Mouse (Mus musculus) MEL-GATA-1-ER (cell line): ENCODE measurements around the gene Rpl29.

Source experiments
- DNase-seq: peaks from one replicate; pipeline ENCODE4 v3.0.0-alpha.2; 2012; ENCODE audit warnings: low read depth; ENCODE audit errors: extremely low read depth

Gene Rpl29

DNA sequence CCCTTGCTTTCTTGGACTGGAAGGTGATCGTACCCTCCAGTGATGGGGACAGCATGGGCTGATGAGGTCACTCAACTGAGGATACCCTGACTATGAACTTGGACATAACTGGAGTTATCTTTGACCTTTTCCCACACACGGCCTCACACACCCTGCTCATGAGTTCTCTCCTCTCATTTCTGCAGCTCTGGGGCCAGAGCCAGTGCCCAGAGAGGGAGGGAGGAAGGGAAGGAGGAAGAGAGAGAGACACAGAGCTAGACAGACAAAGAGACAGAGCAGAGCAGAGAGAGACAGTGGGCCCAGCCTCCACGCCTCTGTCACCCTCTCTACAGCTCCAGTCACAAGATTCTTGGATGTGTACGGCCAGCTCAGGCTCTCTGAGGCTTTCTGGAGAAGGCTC, 43.1 kb downstream of the Rpl29 start:
- no peak for DNase-seq

DNA sequence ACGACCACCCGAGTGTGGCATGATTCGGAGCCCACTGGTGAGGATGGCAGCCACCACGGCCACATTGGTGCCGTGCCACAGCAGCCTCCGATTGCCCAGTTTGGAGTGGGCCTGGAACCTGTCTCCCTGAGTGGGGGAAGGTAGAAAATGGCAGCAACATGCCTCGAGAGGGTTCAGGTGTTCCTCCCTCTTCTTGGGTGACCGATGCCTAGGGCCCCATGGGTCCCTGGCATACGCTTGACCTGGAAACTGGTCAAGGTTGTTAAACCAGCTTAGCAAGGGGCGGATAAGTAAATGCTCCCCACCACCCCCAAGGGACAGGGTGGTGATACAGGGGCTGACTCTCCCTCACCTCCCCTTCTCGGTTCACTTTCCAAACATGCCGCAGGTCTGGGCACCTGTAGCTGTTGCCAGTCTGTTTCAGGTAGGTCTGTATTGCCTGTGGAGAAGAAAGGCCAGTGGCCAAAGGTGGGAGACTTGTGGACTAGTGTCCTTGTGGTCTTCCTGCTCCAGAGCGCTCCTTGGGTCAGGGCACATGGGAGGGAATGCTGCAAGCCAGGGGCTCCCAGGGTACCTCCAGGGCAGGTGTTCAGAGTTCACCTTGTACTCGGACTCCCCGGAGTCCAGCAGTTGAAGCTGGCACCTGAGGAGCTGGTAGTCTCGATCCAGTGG, 44.0 kb downstream of the Rpl29 start:
- DNase-seq: no peak

DNA sequence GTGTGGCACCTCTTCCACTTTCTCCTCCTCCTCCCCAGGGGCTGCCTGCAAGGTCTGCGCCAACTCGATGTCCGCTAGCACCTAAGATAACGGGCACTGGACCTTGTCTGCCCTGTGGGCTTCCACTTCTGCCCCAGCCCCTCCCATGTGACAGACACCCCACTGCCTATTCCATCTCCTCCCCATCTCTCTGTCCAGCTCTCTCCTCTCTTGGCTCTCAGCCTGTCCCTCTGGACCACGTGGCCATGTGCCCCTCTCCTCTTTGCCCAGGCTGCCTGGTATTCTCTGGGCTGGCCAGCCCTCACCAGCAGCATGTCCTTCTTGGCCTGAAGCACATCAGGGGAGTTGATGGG, 44.5 kb downstream of the Rpl29 start:
- no peak for DNase-seq

DNA sequence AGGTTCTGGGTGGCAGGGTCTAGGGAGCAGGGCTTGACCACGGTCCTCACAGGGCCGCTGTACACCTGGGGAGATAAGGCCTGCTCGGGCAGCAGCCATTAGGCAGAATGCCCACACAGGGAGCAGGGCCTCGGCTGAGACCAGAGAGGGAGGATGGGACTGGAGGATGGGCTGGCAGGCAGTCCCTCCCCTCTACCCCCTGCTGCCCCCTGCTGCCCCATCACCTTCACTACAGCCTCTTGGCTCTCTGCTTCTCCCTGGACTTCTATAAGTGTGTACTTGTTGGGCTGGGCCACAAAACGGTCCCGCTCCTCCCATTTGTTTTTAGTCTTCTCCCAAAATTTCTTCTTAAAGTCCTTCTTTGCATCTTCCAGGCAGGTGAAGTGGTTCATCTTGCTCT, 45.2 kb downstream of the Rpl29 start:
- DNase-seq: peak; percentile 67

DNA sequence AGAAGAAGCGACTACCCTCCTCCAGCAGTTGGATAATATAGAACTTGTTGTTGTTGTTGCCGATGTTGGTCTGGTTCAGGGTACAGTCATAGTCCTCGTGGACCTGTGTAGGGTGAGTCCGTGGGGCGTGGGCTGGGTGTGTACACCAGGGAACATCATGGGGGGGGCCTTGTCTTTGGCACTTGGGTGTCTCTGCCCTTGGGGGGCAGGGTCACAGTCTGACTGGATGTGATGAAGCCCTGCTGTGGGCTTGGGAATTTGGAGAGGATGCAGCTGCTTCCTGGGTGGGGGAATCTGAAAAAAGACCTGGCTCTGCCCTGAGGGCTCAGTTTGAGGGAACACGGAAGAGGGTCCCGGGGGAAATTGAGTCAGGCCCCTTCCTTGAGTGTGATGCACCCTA, 45.8 kb downstream of the Rpl29 start:
- DNase-seq: no peak

DNA sequence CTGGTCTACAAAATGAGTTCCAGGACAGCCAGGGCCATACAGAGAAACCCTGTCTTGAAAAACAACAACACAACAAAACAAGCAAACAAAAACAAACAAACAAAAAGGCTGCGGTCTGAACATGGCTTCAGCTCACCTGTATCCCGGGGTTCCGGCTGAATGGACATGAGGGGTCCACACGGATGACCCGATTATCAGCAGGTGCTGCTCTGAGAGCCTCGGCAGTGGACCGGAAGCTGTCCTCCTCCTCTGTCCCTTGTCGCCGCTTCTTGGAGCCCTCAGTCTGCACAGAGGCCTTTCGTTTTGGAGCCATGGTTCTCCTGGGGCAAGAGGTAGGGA, 46.4 kb downstream of the Rpl29 start, which contains the start of gene Rrp9:
TSS of gene Rrp9 (plus strand) at position 301 of the 339 bp plus-strand sequence.
- no peak for DNase-seq

DNA sequence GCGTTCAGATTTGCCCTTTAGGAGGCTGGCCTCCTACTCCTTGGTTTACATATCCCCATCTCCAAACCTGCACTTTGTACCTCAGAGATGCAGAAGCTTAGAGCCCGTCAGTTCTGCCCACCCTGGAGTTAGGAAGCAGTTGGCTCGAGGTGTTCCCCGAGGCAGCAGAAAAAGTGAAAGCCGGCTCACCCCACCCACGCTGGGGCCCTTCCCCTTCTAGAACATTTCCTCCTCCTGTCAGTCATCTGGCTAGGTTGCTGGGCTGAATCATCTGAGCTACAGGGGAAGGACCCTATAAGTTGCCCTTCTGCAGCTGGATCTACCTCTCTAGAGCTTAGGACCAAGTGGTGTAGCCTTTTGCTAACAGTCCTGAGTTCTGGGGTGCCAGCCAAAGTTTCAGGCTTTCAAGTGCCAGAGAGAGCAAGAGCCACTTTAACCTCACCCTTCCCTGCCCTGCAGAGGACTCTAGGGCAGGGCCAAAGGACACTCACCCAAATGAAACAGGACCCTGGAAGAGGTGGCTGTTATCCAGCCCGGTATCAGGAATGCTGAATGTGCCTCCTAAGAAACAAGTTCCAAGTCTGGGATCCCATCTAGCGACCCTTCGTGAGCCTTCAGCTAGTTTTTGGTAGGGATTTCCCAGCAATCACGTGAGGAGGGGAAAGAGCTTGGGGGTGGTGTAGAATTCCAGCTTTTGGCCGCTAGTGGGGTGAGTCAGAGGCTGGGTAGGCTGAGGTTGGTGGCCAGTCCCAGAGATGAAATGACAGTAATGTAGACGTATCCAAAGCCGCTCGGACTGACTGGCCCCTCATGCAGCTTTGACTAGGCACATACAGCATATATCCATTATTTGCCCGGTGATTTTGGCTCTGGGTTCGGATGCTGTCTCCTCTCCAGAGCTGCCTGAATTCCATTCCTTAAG, 47.0 kb downstream of the Rpl29 start:
- peak; percentile 61 for DNase-seq

DNA sequence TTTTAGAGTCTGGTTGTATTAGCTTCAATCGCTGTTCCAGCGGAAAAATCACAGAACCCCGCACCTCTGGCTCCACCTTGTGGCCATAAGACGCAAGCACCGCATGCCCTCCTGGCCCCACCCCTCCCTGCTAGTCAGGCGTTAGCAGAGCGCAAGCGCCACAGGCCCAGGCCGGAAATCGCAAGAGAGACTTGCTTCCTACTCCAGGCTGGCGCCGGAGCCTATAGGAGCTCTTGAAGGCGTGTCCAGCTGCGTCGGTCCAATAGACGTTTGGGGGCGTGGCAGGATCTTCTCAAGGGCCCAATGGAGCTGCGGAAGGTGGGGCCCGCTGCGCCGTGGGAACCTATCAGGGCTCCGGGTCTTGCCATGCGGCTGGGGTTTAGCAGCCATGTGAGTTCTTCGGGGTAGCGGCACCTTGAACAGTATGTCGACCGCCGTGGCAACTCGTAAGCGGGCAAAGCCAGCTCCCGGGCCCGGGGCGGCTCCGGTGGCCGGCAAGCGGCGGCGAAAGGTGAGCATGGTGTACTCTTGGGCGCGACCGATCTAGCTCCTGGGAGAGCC, 47.8 kb downstream of the Rpl29 start, which contains the start of gene Parp3:
TSS of gene Parp3 (minus strand) at position 26 of the 561 bp plus-strand sequence.
- peak; percentile 99 for DNase-seq

DNA sequence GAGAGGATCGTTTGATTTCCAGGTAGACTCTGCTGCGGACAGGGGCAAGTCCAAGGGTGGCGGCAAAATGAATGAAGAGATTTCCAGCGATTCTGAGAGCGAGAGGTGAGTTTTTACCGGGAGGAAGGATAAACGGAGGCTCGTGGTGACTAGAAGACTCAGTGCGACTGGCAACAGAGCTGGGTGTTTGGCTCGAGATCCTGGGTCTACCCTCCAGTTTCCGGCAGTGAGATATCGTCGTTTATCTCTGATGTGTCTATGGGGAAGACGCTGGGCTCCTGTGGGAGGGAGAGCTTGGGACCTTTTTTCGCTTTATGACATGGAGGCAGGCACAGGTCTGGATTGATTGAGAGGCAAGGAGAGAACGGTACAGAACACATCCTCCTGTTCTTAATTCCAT, 48.4 kb downstream of the Rpl29 start:
- DNase-seq: no peak

DNA sequence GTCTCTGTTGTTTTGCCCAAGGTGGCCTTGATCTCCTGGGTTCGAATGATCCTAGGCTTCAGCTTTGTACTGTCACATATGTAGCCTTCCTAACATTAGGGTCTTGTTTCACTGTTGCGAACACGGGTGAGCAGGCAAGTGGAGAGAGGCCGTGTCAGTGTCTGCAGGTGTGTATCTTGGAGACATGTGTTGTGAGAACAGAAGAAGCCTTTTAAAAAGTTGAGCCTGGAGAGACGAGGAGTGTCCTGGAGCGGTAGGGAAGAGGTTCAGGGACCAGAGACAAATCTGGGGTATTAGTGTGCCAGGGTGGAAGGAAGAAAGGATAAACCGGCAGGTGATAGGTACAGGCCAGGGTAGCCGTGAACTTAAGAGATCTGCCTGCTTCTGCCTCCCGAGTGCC, 48.8 kb downstream of the Rpl29 start:
- DNase-seq: no peak

DNA sequence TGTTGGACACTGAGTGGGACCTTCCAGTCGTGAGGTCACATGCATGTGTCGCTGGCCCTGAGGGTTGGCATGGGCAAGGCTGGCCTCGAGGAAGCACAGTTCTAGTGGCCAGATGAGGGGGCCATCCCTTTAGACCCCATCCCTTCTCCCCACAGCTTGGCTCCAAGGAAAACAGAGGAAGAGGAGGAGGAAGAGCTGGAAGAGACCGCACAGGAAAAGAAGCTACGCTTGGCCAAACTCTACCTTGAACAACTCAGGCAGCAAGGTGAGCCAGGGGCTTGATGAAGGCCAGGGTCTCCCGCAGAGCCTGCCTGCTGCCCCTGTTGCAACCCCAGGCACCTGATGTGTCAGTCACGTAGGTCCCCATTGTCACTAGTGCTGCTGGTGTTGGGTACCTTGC, 51.3 kb downstream of the Rpl29 start:
- DNase-seq: no peak

DNA sequence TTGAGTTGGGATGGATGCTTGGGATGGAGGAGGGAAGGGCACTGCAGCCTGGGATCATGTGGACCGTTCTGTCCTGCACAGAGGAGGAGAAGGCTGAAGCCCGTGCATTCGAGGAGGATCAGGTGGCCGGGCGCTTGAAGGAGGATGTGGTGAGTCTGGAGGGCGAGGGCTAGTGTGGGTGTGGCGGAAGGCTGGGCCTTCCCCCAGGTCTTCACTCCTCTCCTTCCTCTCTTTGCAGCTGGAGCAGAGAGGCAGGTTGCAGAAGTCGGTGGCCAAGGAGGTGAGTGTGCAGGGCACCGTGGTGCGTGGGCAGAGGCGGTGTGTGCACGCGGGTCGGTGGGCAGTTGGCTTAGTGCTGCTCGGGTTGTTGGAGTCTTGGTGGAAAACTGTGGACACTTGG, 51.8 kb downstream of the Rpl29 start:
- DNase-seq: no peak
